Mouse (Mus musculus) embryonic facial prominence, embryonic 12.5 days (tissue): Measurements from ENCODE around the gene Snorc. TPM values are rescaled to one million over a fixed set of nuclear protein-coding genes. Genes with fewer than 3 reads are reported as not detected.
"Not testable (repeated sequence)": the region's sequence is repeated elsewhere in the genome, so short reads cannot be mapped to it uniquely, and the experiment has no call there.

Experiments used
- ATAC-seq: fragments of 200-750 bp; cut with Nextera tagmentation; 2 replicates; pipeline ENCODE4 v1.8.0; 2017; ENCODE audit not compliant: insufficient number of reproducible peaks, insufficient read depth, low FRiP score, low TSS enrichment
- H3K27ac ChIP-seq: fragments of 300-500 bp; sonication (generic); 2 replicates; pipeline ENCODE4 v1.5.1; 2016; ENCODE audit warnings: mild to moderate bottlenecking
- H3K27me3 ChIP-seq: fragments of 300-500 bp; sonication (generic); 2 replicates; pipeline ENCODE4 v1.6.1; 2016; ENCODE audit warnings: mild to moderate bottlenecking, moderate library complexity
- H3K36me3 ChIP-seq: fragments of 300-500 bp; sonication (generic); 2 replicates; pipeline ENCODE4 v1.6.1; 2016; ENCODE audit warnings: mild to moderate bottlenecking
- H3K4me1 ChIP-seq: fragments of 300-500 bp; sonication (generic); 2 replicates; pipeline ENCODE4 v1.6.1; 2016
- H3K4me2 ChIP-seq: fragments of 300-500 bp; sonication (generic); replicated peaks from 2 replicates; pipeline ENCODE4 v1.6.1; 2016; ENCODE audit warnings: mild to moderate bottlenecking, moderate library complexity
- H3K4me3 ChIP-seq: fragments of 300-500 bp; sonication (generic); 2 replicates; pipeline ENCODE4 v1.5.1; 2016; ENCODE audit warnings: mild to moderate bottlenecking
- H3K9ac ChIP-seq: fragments of 300-500 bp; sonication (generic); 2 replicates; pipeline ENCODE4 v1.6.1; 2016; ENCODE audit warnings: mild to moderate bottlenecking, moderate library complexity
- H3K9me3 ChIP-seq: fragments of 300-500 bp; sonication (generic); 2 replicates; pipeline ENCODE4 v1.6.1; 2016; ENCODE audit warnings: mild to moderate bottlenecking, moderate library complexity
- WGBS: fragments of 180-500 bp; shearing (Covaris S2); methylation state at CpG from one replicate; pipeline ENCODE4 v1.1.7; 2016; 5-methylcytosine and 5-hydroxymethylcytosine counted together
- polyA plus RNA-seq: library from polyadenylated mRNA; unstranded; fragments of >200 nt; fragmentation: Nextera tagmentation; extraction: Ambion mirVana; gene quantifications from 2 replicates; pipeline ENCODE4 v1.2.1, GENCODE M21; 2016

Snorc gene
- polyA plus RNA-seq: 0.78 and 1.1 TPM in 2 replicates

DNA sequence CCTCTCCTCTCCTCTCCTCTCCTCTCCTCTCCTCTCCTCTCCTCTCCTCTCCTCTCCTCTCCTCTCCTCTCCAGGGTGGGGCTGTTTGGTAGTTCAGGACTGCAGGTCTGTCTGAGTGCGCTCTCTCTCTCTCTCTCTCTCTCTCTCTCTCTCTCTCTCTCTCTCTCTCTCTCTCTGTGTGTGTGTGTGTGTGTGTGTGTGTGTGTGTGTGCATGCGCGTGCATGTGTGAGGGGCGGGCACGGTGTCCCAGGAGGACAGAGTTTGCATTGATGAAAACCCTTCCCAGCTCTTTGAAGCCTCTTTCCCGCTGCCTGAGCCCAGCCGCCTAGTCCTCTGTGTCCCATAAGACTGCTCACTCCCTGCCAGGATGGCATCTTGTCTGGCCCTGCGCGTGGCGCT lies at the start of gene Snorc:
Snorc (plus strand) TSS at position 301 of the 400 bp plus-strand sequence.
- not testable (repeated sequence) for H3K9me3 ChIP-seq, ATAC-seq, H3K4me2 ChIP-seq, H3K27ac ChIP-seq, H3K4me3 ChIP-seq, H3K9ac ChIP-seq, H3K36me3 ChIP-seq, H3K4me1 ChIP-seq
- 33% methylated on average over 9 of the region's 10 CpGs for WGBS
- peaks cover 11% of the 10 kb centered on the region for H3K27me3 ChIP-seq

DNA sequence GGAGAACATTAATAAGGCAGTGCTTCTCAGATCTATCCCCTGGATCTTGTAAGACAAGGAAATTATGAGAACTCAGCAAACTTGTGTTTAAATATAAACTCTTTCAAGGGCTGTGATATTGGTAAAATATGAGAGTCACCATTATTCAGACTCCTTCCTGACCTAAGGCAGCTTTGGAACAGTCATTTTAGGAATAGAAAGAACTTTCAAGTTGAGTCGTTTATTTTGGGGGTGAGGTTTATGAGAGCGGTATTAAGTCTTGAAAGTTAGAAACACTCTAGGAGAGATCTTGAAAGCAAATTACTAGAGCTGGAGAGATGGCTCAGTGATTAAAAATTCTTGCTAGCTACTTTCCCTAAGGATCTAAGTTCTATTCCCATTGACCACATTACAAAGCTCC lies 34.9 kb upstream of the Snorc start:
- Histone ChIP-seq H3K4me1 (no peaks in the 10 kb centered on the region), H3K36me3 (peaks cover 59% of the 10 kb centered on the region), H3K4me2 (no peak overlapping the region), H3K27me3 (no peaks in the 10 kb centered on the region), H3K9me3 (no peaks in the 10 kb centered on the region), H3K4me3 (no peak overlapping the region), H3K9ac (no peak overlapping the region), H3K27ac (no peak overlapping the region)
- WGBS: 92% methylated on average over 2 of the region's 2 CpGs
- no peak for ATAC-seq

DNA sequence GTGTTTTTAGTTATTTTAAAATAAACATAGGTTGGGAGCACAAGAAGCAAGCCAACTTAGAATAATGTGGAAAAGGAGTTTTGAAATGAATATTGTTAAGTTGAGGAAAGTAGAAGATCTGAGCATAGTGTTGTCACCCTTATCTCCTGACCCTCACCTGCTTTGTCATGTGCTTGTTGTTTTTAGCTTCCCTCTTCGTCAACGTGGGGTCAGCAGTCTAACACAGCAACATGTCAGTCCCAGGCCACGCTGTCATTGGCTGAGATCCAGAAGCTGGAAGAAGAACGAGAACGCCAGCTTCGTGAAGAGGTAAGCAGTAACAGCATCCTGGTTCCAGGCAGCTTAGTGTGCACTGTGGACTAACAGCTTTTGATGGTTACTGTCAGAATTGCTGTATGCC lies 33.5 kb upstream of the Snorc start:
- no peaks in the 10 kb centered on the region for H3K9me3 ChIP-seq
- no peaks in the 10 kb centered on the region for H3K27me3 ChIP-seq
- H3K36me3 ChIP-seq: peaks cover 63% of the 10 kb centered on the region
- no peak overlapping the region for H3K4me3 ChIP-seq
- ATAC-seq: no peak
- WGBS: 85% methylated on average over 6 of the region's 6 CpGs
- no peak overlapping the region for H3K4me2 ChIP-seq
- H3K4me1 ChIP-seq: no peaks in the 10 kb centered on the region
- H3K9ac ChIP-seq: no peak overlapping the region
- H3K27ac ChIP-seq: no peak overlapping the region

DNA sequence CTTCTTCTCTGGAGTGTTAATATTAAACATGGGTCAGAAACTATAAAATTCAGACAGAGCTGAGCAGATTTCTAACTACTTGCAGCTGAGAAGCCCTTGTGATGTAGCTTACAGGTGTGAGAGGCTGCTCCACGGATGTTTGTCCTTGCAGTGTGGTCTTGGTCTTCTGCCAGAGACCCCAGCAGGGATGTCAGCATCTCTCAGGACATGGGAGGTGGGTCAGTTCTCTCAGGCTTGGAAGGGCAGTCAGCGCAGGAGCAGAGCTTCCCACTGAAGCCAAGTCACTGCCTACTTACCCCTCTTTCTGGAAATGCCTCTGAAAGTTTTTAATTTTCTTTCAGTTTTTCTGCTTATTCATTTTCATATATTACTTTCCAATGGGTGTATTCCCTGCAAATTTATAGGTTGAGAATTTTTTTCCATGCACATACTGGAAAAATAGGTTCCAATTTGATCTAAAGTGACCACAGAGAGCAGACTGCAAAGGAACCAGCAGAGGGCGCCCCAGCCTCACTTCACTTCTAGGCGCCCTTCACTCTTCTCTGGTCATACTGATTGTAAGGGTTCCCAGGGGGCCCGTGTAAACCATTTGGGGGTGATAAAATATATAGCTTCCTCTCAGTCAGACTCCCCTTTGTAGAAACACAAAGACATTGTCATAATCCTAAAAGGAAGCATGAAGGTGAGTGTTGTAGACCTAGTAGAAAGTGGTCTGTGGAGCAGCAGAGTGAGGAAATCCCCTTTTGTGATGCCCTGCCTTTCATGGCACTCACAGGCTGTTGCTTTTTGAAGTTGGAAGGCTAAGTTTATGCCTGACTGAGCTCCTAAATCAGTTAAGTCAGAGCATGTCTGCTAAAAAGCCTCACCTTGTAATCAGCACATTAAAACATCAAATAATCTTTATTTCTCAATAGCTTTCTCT lies 22.6 kb upstream of the Snorc start:
- H3K4me3 ChIP-seq: no peak overlapping the region
- no peaks in the 10 kb centered on the region for H3K9me3 ChIP-seq
- no peak for ATAC-seq
- no peaks in the 10 kb centered on the region for H3K4me1 ChIP-seq
- WGBS: 44% methylated on average over 5 of the region's 5 CpGs
- no peak overlapping the region for H3K9ac ChIP-seq
- H3K27ac ChIP-seq: no peak overlapping the region
- no peaks in the 10 kb centered on the region for H3K27me3 ChIP-seq
- H3K36me3 ChIP-seq: peaks cover 45% of the 10 kb centered on the region
- no peak overlapping the region for H3K4me2 ChIP-seq

DNA sequence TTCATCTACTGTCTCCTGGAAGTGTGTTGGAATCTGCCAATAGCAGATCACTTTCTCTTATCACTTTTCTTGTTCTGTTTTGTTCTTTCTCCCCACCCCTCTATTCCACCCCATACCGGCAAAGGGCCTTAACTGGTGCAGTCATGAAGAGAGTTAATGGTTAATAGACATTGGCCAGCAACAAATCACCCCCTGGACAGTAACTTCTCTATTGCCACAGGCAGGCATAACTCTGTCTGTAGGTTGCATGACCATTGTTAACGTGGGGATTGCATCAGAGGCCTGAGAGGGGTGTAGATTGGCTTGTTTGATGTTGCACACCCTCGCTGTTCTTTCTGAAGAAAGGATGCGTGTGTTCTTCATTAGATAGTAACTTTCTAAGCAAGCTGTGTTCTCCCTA lies 20.6 kb upstream of the Snorc start:
- no peak overlapping the region for H3K27ac ChIP-seq
- no peak overlapping the region for H3K4me3 ChIP-seq
- peaks cover 38% of the 10 kb centered on the region for H3K36me3 ChIP-seq
- H3K9me3 ChIP-seq: no peaks in the 10 kb centered on the region
- H3K4me1 ChIP-seq: no peaks in the 10 kb centered on the region
- 88% methylated on average over 4 of the region's 4 CpGs for WGBS
- H3K9ac ChIP-seq: no peak overlapping the region
- no peaks in the 10 kb centered on the region for H3K27me3 ChIP-seq
- ATAC-seq: no peak
- H3K4me2 ChIP-seq: no peak overlapping the region

DNA sequence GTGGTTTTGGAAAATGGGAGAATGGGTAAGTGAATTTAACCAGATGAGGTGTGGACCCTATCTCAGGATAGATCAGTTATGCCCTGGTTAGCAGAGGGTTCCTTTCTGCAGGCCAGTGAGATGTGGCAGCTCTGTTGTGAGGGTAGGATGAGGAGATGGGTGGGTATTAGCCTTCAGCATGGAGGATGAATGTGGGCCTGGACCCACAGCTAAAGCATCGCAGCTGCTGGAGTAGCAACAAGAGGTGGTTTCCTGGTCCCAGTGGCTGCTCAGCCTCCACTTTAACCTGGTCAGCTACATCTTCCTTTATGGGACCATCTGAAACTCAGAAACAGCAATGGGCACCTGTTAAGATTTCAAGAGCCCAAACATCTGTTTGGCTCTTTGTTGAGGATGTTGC lies 13.6 kb upstream of the Snorc start:
- no peak overlapping the region for H3K9ac ChIP-seq
- no peak overlapping the region for H3K4me2 ChIP-seq
- H3K4me1 ChIP-seq: no peaks in the 10 kb centered on the region
- no peaks in the 10 kb centered on the region for H3K27me3 ChIP-seq
- no peak overlapping the region for H3K27ac ChIP-seq
- H3K36me3 ChIP-seq: no peaks in the 10 kb centered on the region
- H3K4me3 ChIP-seq: no peak overlapping the region
- H3K9me3 ChIP-seq: no peaks in the 10 kb centered on the region
- no peak for ATAC-seq
- WGBS: 96% methylated on average over 1 of the region's 1 CpGs

DNA sequence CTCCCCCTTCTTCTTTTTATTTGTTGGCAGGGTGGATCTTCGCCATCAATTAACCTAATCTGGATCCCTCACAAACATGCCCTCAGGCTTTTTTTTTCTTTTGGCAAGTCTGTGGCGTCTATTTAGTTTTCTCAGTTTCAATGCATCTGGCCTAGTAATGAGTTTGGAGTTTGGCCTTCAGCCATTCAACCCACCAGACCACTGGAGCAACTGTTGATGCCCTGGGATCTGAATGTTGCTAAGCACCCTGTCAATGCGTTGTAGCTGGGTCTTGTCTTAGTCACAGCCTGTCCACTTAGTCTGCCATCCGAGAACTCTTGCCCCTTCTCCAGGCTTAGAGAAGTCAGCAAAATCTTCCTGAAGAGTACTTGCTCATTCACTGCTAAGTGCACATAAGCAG lies 12.0 kb upstream of the Snorc start:
- Histone ChIP-seq H3K27ac (no peak overlapping the region), H3K36me3 (no peaks in the 10 kb centered on the region), H3K4me1 (no peaks in the 10 kb centered on the region), H3K4me3 (no peak overlapping the region), H3K9me3 (no peaks in the 10 kb centered on the region), H3K4me2 (no peak overlapping the region), H3K9ac (no peak overlapping the region), H3K27me3 (no peaks in the 10 kb centered on the region)
- 85% methylated on average over 4 of the region's 4 CpGs for WGBS
- no peak for ATAC-seq

DNA sequence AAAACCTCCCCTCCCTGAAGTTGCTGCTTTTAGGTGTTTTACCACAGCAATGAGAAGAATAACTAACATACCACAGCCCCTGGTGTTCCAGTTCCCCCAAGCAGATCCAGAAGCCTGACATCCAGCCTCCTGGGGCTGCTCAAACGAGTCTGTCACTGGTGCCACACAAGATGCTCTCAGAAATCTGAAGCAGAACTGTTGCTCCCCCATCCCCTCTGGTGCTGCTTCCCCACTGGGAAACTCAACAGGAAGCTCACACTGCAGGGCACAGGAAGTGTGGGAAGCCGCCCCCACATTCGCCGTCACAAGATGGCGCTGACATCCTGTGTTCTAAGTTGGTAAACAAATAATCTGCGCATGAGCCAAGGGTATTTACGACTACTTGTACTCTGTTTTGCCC lies 10.2 kb upstream of the Snorc start:
- WGBS: 91% methylated on average over 7 of the region's 7 CpGs
- H3K4me3 ChIP-seq, H3K4me2 ChIP-seq, H3K27ac ChIP-seq, H3K36me3 ChIP-seq, H3K9me3 ChIP-seq, H3K9ac ChIP-seq, ATAC-seq, H3K4me1 ChIP-seq, H3K27me3 ChIP-seq: not testable (repeated sequence)

DNA sequence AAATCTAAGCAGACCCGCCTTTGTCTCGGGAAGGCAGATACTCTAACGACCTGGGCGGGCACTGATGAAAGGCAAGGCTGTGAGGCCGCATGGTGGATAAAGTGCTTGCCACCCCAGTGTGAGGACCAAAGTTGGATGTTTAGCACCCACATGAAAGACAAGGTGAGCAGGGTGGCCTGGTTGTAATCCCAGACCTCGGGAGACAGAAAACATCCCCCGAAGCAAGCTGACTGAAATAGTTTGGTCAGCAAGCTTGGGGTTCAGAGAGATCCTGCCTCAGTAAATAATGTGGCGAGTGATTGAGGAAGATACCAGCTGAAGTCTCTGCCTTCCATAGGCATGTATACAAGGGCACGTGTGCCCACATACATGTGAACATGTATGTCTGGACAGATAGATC lies 2.6 kb upstream of the Snorc start:
- Histone ChIP-seq H3K4me2 (no peak overlapping the region), H3K9ac (no peak overlapping the region), H3K9me3 (no peaks in the 10 kb centered on the region), H3K4me3 (no peak overlapping the region), H3K36me3 (no peaks in the 10 kb centered on the region), H3K4me1 (no peaks in the 10 kb centered on the region), H3K27ac (no peak overlapping the region), H3K27me3 (no peaks in the 10 kb centered on the region)
- WGBS: 87% methylated on average over 9 of the region's 9 CpGs
- ATAC-seq: no peak

DNA sequence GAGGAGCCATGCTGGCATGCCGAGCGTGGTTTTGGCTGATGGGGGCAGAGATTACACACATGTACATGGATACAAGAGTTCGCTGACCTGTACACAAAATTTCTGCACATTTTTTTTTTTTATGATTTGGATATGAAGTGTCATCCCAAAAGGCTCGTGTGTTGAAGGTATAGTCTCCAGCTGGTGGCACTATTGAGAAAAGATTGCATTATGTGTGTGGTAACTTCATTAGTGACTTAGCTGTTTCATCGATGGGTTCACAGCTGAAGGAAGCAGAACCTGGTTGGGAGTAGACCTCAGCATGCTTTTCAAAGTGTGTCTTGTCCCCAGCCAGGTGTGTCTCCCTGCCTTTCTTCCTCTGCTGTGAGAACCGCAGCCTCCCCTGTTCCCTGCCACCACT lies 1.8 kb upstream of the Snorc start:
- Histone ChIP-seq H3K36me3 (no peaks in the 10 kb centered on the region), H3K27ac (no peak overlapping the region), H3K4me1 (no peaks in the 10 kb centered on the region), H3K27me3 (no peaks in the 10 kb centered on the region), H3K9me3 (no peaks in the 10 kb centered on the region), H3K4me3 (no peak overlapping the region), H3K9ac (no peak overlapping the region), H3K4me2 (no peak overlapping the region)
- ATAC-seq: no peak
- 79% methylated on average over 6 of the region's 6 CpGs for WGBS

DNA sequence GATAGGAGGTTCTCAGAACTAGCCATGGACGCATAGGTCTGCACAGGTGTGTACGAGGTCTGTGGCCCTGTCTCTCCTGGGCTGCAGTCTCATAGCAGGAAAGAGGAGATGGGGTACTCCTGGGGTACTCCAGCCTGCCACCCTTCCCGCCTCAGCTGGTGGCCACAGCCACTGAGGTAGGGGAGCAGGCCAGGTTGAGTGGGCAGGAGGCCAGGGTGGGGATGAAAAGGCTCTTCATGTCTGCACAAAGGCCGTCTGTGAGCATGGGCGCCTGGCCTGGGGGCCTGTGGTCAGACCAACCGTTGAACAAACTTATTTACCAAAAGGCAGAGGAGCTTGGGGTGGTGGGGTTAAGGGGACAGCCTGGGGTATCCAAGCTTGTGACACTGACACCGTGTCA lies 1.8 kb downstream of the Snorc start:
- no peak overlapping the region for H3K27ac ChIP-seq
- H3K27me3 ChIP-seq: peaks cover 30% of the 10 kb centered on the region
- no peaks in the 10 kb centered on the region for H3K9me3 ChIP-seq
- no peak for ATAC-seq
- no peak overlapping the region for H3K4me3 ChIP-seq
- H3K4me2 ChIP-seq: no peak overlapping the region
- 72% methylated on average over 7 of the region's 7 CpGs for WGBS
- no peak overlapping the region for H3K9ac ChIP-seq
- H3K36me3 ChIP-seq: no peaks in the 10 kb centered on the region
- H3K4me1 ChIP-seq: peaks cover 7% of the 10 kb centered on the region

DNA sequence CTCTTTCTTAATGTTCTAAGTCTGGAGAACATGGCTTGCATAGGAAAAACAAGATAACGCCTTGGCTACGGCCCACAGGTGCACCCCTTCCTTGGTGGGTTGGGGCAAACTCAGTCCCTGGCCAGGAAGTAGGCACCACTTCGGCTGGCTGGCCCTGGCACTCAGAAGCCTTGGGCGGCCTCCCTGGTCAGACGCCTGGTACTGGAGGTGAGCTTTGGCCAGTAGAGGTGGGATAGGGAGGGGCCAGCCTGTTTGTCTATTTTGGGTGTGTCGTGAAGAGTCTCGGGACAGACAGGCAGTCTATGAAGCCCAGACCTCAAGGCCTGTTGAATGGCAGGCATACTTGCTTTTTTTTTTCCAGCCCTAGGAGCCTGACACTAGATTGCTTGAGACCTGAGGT lies 2.5 kb downstream of the Snorc start:
- ATAC-seq: no peak
- Histone ChIP-seq H3K9ac (no peak overlapping the region), H3K4me2 (no peak overlapping the region), H3K27ac (no peak overlapping the region), H3K9me3 (no peaks in the 10 kb centered on the region), H3K4me3 (no peak overlapping the region), H3K36me3 (no peaks in the 10 kb centered on the region), H3K27me3 (peaks cover 35% of the 10 kb centered on the region), H3K4me1 (peaks cover 7% of the 10 kb centered on the region)
- WGBS: 86% methylated on average over 7 of the region's 7 CpGs
